Mouse (Mus musculus) heart, embryonic 10.5 days (tissue): ENCODE measurements at regions not wholly inside any gene's neighbourhood (a gene's known extent, or its start where the extent isn't known, plus 50 kb on each side); places are given as distances from the start of the nearest gene placed in this dataset.
A peak's percentile ranks its signal among the peaks of the same experiment; 100 is the strongest.
"Not testable (repeated sequence)": the region's sequence is repeated elsewhere in the genome, so short reads cannot be mapped to it uniquely, and the experiment has no call there.

Source experiments
- DNase-seq: peaks from one replicate; pipeline ENCODE4 v3.0.0-alpha.2; 2017; ENCODE audit warnings: low spot score
- H3K27ac ChIP-seq: fragments of 300-500 bp; sonication (generic); 2 replicates; pipeline ENCODE4 v1.5.1; 2016; ENCODE audit warnings: mild to moderate bottlenecking
- H3K27me3 ChIP-seq: fragments of 300-500 bp; sonication (generic); 2 replicates; pipeline ENCODE4 v1.6.1; 2016; ENCODE audit warnings: mild to moderate bottlenecking; ENCODE audit not compliant: poor library complexity, insufficient read depth, severe bottlenecking
- H3K36me3 ChIP-seq: fragments of 300-500 bp; sonication (generic); 2 replicates; pipeline ENCODE4 v1.6.1; 2016; ENCODE audit warnings: mild to moderate bottlenecking, moderate library complexity
- H3K4me1 ChIP-seq: fragments of 300-500 bp; sonication (generic); 2 replicates; pipeline ENCODE4 v1.6.1; 2016; ENCODE audit warnings: mild to moderate bottlenecking
- H3K4me3 ChIP-seq: fragments of 300-500 bp; sonication (generic); 2 replicates; pipeline ENCODE4 v1.5.1; 2016; ENCODE audit warnings: mild to moderate bottlenecking, moderate library complexity
- H3K9me3 ChIP-seq: fragments of 300-500 bp; sonication (generic); 2 replicates; pipeline ENCODE4 v1.6.1; 2016; ENCODE audit warnings: mild to moderate bottlenecking, moderate library complexity
- WGBS: fragments of 180-500 bp; shearing (Covaris S2); methylation state at CpG from one replicate; pipeline ENCODE4 v1.1.7; 2016; 5-methylcytosine and 5-hydroxymethylcytosine counted together

- H3K27me3 ChIP-seq = no peaks in the 10 kb centered on the region
- 89% methylated on average over 1 of the region's 1 CpGs for WGBS
- no peaks in the 10 kb centered on the region for H3K4me1 ChIP-seq
- no peak overlapping the region for H3K27ac ChIP-seq
- H3K36me3 ChIP-seq = no peaks in the 10 kb centered on the region
- no peak overlapping the region for H3K4me3 ChIP-seq
- DNase-seq = no peak
- H3K9me3 ChIP-seq = no peaks in the 10 kb centered on the region
Observed at GRCm38 (mm10) chr7:64101679-64102078, 52.0 kb upstream of the Trpm1 start.

DNA sequence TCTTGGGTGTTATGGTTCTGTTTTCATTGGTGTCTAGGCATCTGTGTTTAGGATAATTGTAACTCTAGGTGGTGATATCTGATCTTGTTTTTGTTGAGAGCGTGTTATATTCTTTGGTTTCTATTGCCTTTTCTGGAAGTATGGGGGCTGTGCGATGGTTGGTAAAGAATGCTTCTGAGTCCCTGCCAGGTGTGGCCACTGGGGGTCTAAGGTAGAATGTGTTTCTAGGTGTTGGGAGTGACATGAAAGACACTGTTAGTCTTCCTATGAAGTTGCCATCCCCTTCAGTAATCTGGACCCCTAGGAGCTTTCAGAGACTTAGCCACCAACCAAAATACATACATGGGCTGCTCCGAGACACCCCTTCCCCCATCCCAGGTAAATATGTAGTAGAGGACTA lies 54.0 kb upstream of the Trpm1 start:
- Histone ChIP-seq H3K27me3 (no peaks in the 10 kb centered on the region), H3K9me3 (no peaks in the 10 kb centered on the region), H3K4me1 (no peaks in the 10 kb centered on the region), H3K27ac (no peak overlapping the region), H3K4me3 (no peak overlapping the region), H3K36me3 (no peaks in the 10 kb centered on the region)
- WGBS = 80% methylated on average over 3 of the region's 3 CpGs
- DNase-seq = peak; percentile 58

DNA sequence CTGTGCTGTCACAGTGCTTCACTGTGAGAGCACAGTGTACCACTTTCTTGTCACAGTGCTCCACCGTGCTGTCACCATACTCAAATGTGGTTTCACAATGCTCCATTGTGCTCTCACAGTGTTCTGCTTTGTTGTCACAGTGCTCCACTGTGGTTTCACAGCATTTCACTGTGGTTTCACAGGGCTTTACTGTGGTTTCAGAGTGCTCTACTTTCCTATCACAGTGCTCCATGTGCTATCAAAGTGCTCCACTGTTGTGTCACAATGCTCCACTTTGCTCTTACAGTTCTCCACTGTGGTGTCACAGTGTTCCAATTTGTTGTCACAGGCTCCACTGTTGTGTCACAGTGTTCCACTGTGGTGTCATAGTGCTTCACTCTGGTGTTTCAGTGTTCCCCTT lies 63.6 kb upstream of the Trpm1 start:
- no peak overlapping the region for H3K4me3 ChIP-seq
- H3K9me3 ChIP-seq = 0 out of 2 replicates have a peak, but pooled peaks cover 3% of the 10 kb centered on the region
- DNase-seq = peak; percentile 45
- 70% methylated on average over 1 of the region's 1 CpGs for WGBS
- H3K27ac ChIP-seq = no peak overlapping the region
- H3K4me1 ChIP-seq = no peaks in the 10 kb centered on the region
- H3K36me3 ChIP-seq = no peaks in the 10 kb centered on the region
- no peaks in the 10 kb centered on the region for H3K27me3 ChIP-seq

DNA sequence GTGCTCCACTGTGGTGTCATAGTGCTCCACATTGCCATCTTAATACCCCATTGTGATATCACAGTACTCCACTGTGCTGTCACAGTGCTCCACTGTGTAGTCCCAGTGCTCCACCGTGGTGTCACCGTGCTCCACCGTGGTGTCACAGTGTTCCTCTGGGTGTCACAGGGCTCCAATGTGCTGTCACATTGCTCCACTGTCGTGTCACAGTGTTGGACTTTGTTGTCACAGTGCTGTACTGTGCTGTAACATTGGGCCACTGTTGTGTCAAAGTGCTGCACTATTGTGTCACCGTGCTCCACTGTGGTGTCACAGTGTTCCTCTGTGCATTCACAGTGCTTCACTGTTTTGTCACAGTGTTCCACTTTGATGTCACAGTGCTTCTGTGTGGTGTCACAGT lies 64.6 kb upstream of the Trpm1 start:
- peak; percentile 63 for DNase-seq
- Histone ChIP-seq H3K36me3 (no peaks in the 10 kb centered on the region), H3K27me3 (no peaks in the 10 kb centered on the region), H3K4me3 (no peak overlapping the region), H3K4me1 (no peaks in the 10 kb centered on the region), H3K9me3 (0 out of 2 replicates have a peak, but pooled peaks cover 6% of the 10 kb centered on the region), H3K27ac (no peak overlapping the region)
- 81% methylated on average over 5 of the region's 5 CpGs for WGBS

DNA sequence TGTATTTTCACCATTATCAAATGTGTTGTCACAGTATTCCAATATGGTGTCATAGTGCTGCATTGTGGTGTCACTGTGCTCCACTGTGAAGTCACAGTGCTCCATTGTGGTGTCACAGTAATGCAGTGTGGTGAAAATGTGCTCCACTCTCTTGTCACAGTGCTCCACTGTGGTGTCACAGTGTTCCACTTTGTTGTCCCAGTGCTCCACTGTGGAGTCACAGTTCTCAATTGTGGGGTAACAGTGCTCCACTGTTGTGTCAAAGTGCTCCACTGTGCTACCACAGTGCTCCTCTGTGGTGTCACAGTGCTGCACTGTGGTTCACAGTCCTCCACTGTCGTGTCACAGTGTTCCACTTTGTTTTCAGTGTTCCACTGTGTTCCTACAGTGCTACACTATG lies 69.7 kb upstream of the Trpm1 start:
- 71% methylated on average over 1 of the region's 1 CpGs for WGBS
- H3K27me3 ChIP-seq, H3K4me1 ChIP-seq, H3K4me3 ChIP-seq, H3K27ac ChIP-seq, H3K9me3 ChIP-seq, H3K36me3 ChIP-seq: not testable (repeated sequence)
- DNase-seq = peak; percentile 70

- Histone ChIP-seq H3K4me1 (no peaks in the 10 kb centered on the region), H3K4me3 (no peak overlapping the region), H3K27ac (no peak overlapping the region), H3K9me3 (0 out of 2 replicates have a peak, but pooled peaks cover 3% of the 10 kb centered on the region), H3K36me3 (no peaks in the 10 kb centered on the region), H3K27me3 (no peaks in the 10 kb centered on the region)
- 74% methylated on average over 5 of the region's 5 CpGs for WGBS
- peak; percentile 74 for DNase-seq
Observed at GRCm38 (mm10) chr7:64082651-64083050, 71.0 kb upstream of the Trpm1 start.

DNA sequence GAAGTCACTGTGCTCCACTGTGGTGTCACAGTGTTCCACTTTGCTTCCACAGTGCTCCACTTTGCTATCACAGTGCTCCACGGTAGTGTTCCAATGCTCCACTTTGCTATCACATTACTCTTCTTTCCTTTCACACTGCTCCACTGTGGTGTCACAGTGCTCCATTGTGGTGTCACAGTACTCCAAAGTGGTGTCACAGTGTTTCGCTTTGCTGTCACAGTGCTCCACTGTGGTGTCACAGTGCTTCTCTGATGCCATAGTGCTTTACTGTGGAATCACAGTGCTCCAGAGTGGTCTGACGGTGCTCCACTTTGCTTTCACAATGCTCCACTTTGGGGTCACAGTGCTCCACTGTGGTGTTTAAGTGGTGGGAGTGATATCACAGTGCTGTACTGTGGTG lies 71.4 kb upstream of the Trpm1 start:
- H3K4me3 ChIP-seq = no peak overlapping the region
- H3K27me3 ChIP-seq = no peaks in the 10 kb centered on the region
- 85% methylated on average over 3 of the region's 3 CpGs for WGBS
- peak; percentile 71 for DNase-seq
- 0 out of 2 replicates have a peak, but pooled peaks cover 3% of the 10 kb centered on the region for H3K9me3 ChIP-seq
- no peaks in the 10 kb centered on the region for H3K36me3 ChIP-seq
- H3K4me1 ChIP-seq = no peaks in the 10 kb centered on the region
- H3K27ac ChIP-seq = no peak overlapping the region

DNA sequence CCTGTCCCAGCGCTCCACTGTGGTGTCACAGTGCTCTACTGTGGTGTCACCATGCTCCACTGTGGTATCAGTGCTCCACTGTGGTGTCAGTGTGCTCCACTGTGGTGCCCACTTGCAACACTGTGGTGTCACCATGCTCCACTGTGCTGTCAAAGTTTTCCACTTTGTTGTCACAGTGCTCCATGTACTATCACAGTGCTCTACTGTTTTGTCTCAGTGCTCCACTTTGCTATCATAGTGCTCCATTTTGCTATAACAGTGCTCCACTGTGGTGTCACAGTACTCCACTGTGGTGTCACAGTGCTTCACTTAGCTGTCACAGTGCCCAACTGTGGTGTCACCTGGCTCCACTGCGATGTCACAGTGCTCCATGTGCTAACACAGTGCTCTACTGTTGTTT lies 72.0 kb upstream of the Trpm1 start:
- Histone ChIP-seq H3K4me1 (no peaks in the 10 kb centered on the region), H3K4me3 (no peak overlapping the region), H3K27me3 (no peaks in the 10 kb centered on the region), H3K27ac (no peak overlapping the region), H3K36me3 (no peaks in the 10 kb centered on the region), H3K9me3 (0 out of 2 replicates have a peak, but pooled peaks cover 3% of the 10 kb centered on the region)
- 63% methylated on average over 2 of the region's 2 CpGs for WGBS
- DNase-seq = peak; percentile 63

- no peaks in the 10 kb centered on the region for H3K27me3 ChIP-seq
- H3K9me3 ChIP-seq = 0 out of 2 replicates have a peak, but pooled peaks cover 3% of the 10 kb centered on the region
- H3K4me3 ChIP-seq = no peak overlapping the region
- H3K4me1 ChIP-seq = no peaks in the 10 kb centered on the region
- H3K36me3 ChIP-seq = no peaks in the 10 kb centered on the region
- WGBS = 70% methylated on average over 2 of the region's 2 CpGs
- DNase-seq = peak; percentile 63
- no peak overlapping the region for H3K27ac ChIP-seq
Observed at GRCm38 (mm10) chr7:64081019-64081418, 72.6 kb upstream of the Trpm1 start.

DNA sequence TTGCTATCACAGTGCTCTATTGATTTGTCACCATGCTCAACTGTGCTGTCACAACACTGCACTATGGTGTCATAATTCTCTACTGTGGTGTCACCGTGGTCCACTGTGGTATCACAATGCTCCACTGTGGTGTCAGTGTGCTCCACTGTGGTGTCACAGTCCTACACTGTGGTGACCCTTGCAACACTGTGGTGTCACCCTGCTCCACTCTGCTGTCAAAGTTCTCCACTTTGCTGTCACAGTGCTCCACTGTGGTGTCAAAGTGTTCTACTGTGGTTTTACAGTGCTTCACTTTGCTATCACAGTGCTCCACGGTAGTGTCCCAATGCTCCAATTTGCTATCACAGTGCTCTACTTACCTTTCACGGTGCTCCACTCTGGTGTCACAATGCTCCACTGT lies 74.3 kb upstream of the Trpm1 start:
- peak; percentile 66 for DNase-seq
- H3K4me3 ChIP-seq = no peak overlapping the region
- H3K4me1 ChIP-seq = no peaks in the 10 kb centered on the region
- no peaks in the 10 kb centered on the region for H3K9me3 ChIP-seq
- H3K36me3 ChIP-seq = no peaks in the 10 kb centered on the region
- no peak overlapping the region for H3K27ac ChIP-seq
- WGBS = 85% methylated on average over 3 of the region's 3 CpGs
- H3K27me3 ChIP-seq = no peaks in the 10 kb centered on the region

DNA sequence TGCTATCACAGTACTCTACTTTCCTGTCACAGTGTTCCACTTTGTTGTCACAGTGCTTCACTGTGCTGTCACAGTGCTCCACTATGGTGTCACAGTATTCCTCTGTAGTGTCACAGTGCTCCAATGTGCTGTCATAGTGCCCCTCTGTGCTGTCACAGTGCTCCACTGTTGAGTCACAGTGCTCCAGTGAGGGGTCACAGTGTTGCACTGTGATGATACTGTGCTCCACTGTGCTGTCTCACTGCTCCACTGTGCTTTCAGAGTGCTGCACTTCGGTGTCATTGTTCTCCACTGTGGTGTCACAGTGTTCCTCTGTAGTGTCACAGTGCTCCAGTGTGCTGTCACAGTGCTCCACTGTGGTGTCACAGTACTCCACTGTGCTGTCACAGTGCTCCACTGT lies 75.0 kb upstream of the Trpm1 start:
- DNase-seq = peak; percentile 63
- Histone ChIP-seq H3K27me3 (no peaks in the 10 kb centered on the region), H3K27ac (no peak overlapping the region), H3K4me1 (no peaks in the 10 kb centered on the region), H3K9me3 (no peaks in the 10 kb centered on the region), H3K36me3 (no peaks in the 10 kb centered on the region), H3K4me3 (no peak overlapping the region)
- WGBS = 50% methylated on average over 1 of the region's 1 CpGs

DNA sequence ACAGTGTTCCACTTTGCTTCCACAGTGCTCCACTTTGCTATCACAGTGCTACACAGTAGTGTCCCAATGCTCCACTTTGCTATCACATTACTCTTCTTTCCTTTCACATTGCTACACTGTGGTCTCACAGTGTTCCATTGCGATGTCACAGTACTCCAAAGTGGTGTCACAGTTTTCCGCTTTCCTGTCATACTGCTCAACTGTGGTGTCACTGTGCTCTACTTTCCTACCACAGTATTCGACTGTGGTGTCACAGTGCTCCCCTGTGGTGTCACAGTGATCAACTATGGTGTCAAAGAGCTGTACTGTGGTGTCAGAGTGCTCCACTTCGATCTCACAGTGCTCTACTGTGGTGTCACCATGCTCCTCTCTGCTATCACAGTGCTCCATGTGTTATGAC lies 76.1 kb upstream of the Trpm1 start:
- Histone ChIP-seq H3K9me3 (no peaks in the 10 kb centered on the region), H3K27ac (no peak overlapping the region), H3K4me1 (no peaks in the 10 kb centered on the region), H3K27me3 (no peaks in the 10 kb centered on the region), H3K36me3 (no peaks in the 10 kb centered on the region), H3K4me3 (no peak overlapping the region)
- WGBS = 65% methylated on average over 4 of the region's 4 CpGs
- DNase-seq = peak; percentile 71

DNA sequence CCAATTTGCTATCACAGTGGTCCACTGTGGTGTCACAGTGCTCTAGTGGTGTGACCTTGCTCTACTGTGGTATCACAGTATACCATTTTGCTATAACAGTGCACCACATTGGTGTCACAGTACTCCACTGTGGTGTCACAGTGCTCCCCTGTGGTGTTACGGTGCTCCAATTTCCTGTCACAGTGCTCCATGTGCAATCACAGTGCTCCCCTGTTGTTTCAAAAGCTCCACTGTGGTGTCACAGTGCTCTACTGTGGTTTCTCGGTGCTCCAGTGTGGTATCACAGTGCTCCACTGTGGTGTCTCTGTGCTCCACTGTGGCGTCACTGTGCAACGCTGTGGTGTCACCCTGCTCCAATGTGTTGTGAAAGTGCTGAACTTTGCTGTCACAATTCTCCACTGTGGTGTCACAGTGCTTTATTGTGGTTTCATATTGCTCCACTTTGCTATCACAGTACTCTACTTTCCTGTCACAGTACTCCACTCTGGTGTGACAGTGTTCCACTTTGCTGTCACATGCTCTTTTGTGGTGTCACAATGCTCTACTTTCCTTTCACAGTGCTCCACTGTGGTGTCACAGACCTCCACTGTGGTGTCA lies 76.8 kb upstream of the Trpm1 start:
- H3K27ac ChIP-seq = no peak overlapping the region
- DNase-seq = no peak

DNA sequence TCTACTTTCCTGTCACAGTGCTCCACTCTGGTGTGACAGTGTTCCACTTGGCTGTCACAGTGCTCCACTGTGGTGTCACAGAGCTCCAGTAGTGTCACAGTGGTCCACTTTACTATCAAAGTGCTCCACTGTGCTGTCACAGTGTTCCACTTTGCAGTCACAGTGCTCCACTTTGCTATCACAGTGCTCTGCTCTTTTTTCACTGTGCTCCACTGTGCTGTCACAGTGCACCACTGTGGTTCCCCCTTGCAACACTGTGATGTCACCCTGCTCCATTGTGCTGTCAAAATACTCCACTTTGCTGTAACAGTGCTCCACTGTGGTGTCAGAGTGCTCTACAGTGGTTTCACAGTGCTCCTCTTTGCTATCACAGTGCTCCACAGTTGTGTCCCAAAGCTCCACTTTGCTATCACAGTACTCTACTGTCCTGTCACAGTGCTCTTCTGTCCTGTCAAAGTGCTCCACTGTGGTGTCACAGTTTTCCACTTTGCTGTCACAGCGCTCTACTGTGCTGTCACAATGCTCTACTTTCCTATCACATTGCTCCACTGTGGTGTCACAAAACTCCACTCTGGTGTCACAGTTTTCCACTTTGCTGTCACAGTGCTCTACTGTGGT lies 77.8 kb upstream of the Trpm1 start:
- no peak overlapping the region for H3K4me3 ChIP-seq
- WGBS = 79% methylated on average over 1 of the region's 1 CpGs

More for the DNA sequence above, 76.8 kb upstream of the Trpm1 start:
- Histone ChIP-seq H3K4me1 (no peaks in the 10 kb centered on the region), H3K9me3 (no peaks in the 10 kb centered on the region), H3K36me3 (no peaks in the 10 kb centered on the region), H3K27me3 (no peaks in the 10 kb centered on the region), H3K4me3 (no peak overlapping the region)
- WGBS = 83% methylated on average over 4 of the region's 4 CpGs

More for the DNA sequence above, 77.8 kb upstream of the Trpm1 start:
- peak; percentile 64 for DNase-seq
- H3K27ac ChIP-seq = no peak overlapping the region
- H3K27me3 ChIP-seq = no peaks in the 10 kb centered on the region
- H3K36me3 ChIP-seq = no peaks in the 10 kb centered on the region
- no peaks in the 10 kb centered on the region for H3K9me3 ChIP-seq
- no peaks in the 10 kb centered on the region for H3K4me1 ChIP-seq
